Mouse (Mus musculus): ENCODE measurements around the gene Cpt1a. TPM values are rescaled to one million over a fixed set of nuclear protein-coding genes. Genes with fewer than 3 reads are reported as not detected.

The Cpt1a gene
- total RNA-seq, 2 experiments from 2014 or later = 80.3 to 87.5 TPM

DNA sequence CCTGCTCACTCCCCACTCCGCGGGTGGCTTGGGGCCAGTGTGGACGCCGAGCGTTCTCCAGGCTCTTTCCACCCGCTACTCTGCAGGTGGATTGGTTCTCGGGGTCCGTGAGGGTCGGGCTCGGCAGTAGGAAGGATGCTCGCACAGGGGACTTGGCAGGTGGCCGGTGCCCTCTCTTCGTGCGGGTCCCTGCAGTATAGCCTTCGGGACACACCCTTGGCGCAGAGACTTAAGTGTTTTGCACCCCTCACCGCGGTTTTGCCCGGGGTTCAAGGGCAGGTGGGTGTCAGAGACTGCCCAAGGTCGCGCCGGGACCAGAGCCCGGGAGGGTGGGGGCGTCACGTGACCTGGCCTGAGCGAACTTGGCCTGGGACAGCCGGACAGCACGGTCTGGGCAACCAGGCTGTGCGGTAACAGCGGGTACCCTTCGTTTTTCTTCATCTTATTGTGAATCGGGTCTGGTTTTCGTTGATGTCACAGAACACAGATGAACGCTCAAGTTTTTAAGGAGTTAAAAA lies 1.7 kb downstream of the Cpt1a start:
- intact Hi-C loops (cut with DNase I) = loop anchor here (5.0 to 10.0 kb wide), 3 partner anchors 42 to 361 kb away; partner anchors contain the start of genes Ighmbp2, Lrp5, Mrpl21 and Ppp6r3
- peak; percentile 81 to 84 for DNase-seq

DNA sequence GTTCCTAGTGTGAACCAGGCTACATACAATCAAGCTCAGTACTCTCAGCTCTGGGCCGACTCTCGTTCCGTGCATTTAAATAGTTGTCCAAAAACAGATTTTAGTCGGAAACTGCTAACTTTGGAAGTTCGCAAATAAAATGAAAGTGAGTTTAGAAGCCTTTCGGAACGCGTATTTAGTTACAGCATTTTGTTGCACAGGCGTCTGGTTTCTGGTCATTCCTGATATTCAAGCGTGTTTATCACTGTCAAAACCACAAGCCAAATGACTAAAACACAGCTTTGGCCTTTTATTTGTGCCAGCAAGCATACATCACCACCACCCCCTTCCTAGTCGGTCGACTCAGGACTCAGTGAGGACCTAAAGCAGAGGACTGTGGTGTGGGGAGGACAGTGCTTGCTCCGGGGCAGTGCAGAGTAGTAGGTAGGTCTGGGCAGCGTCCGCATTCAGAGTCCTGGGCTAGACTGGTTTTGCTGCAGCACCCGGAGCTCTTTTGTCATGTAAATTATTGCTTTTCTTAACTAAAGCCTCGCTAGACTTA lies 2.2 kb downstream of the Cpt1a start:
- peak in 1 of 2 experiments; percentile 40 for DNase-seq
- intact Hi-C loops (cut with DNase I) = loop anchor here (5.0 to 10.0 kb wide), 3 partner anchors 42 to 360 kb away; partner anchors contain the start of genes Ighmbp2, Lrp5, Mrpl21 and Ppp6r3

DNA sequence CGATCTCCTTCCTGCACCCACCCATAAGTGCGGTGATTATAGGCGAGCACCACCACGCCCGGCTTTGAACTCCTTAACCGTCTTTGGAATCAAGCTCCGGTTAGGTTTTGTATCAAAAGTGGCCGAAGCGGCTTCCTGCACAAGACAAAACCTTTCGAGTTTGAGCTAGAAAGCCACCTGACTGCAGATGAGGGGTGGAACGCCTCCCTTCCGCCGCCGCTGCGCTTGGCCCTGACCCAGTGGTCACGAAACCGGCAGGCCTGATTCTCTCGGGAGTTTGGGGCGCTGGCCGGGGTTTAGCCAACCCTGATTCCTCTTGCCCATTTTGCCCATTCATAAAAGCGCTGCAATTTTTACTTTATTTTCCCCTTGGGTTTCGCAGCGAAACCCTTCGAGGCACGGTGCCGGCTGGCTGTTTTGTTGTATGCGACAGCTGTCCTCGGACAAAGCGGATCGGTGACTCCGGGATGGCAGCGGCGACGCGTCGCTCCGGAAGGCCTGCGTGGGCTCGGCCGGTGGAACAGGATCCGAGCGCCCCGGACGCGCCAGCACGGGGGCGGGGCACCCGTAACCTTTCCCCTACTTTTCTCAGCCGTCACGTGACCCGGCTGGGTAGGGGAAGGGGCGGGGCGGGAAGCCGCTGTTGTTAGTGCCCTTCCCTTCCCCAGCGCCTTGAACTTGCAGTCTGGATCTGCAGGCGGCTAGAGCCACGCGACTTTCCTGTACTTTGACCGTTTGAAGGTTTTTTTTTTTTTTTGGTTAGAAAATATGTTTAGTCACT lies 3.0 kb downstream of the Cpt1a start:
- DNase-seq = peak; percentile 94 to 97
- intact Hi-C loops (cut with DNase I) = loop anchor here (5.0 to 10.0 kb wide), 3 partner anchors 43 to 360 kb away; partner anchors contain the start of genes Ighmbp2, Lrp5, Mrpl21 and Ppp6r3

DNA sequence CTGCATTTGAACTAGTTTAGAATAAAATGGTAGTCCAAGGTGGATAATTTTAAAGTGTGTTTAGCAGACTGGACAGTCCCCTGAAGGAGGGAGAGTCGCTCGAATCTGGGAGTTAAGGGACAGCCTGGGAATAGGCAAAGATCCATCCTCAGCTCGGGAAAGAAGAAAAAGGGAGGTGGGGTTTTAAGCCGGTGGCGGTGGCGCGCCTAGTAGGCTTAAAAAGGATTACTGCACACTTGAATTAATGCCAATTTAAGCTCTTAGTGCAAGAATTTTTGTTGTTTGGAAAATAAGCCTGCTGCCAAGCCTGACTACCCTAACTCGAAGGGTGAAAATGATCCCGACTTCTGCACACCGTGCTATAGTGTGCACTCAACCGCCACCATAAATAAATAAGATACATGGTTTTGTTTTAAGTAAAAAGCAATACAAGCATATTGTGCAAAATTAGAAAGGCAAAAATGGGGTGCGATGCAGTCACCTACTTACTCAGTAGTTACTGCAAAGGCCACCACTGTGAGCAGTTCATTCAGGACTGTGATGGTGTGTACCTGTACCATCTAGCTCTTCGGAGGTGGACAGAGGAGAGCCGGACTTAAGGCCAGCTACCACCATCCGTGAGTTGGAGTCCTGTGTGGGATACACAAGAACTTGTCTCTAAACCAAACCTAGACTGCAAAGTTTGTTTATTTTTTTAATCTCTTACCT lies 3.8 kb downstream of the Cpt1a start:
- peak in 1 of 2 experiments; percentile 40 for DNase-seq
- intact Hi-C loops (cut with DNase I) = loop anchor here (10.0 kb wide), 2 partner anchors 249 to 359 kb away; partner anchors contain the start of genes Lrp5 and Ppp6r3

DNA sequence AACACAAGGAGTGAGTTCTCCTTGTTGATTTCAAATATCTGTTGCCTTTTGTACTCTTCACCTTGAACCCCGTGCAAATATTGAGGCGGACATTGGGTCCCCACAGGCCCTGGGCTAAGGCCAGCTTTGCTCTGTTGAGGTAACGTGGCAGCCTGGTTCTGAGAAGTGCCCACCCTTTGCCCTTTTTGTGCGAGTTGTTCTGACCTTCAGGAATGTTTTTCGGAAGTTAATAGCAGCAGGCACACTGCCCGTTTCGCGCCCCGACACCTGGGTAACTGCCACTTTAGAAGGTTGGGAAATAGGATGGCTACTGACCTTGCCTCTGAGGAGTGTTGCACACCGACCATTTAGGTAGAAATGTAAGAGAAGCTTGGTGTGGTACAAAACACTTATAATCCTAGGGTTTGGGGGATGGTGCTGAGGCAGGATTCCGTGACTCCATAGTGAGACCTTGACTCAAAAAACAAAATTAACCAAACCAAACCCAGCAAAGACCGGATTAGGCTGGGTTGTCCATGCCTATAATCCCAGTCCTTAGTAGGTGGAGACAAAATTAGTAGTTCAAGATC lies 4.4 kb downstream of the Cpt1a start:
- intact Hi-C loops (cut with DNase I) = loop anchor here (10.0 kb wide), 2 partner anchors 248 to 358 kb away; partner anchors contain the start of genes Lrp5 and Ppp6r3
- peak in 1 of 2 experiments; percentile 53 for DNase-seq

DNA sequence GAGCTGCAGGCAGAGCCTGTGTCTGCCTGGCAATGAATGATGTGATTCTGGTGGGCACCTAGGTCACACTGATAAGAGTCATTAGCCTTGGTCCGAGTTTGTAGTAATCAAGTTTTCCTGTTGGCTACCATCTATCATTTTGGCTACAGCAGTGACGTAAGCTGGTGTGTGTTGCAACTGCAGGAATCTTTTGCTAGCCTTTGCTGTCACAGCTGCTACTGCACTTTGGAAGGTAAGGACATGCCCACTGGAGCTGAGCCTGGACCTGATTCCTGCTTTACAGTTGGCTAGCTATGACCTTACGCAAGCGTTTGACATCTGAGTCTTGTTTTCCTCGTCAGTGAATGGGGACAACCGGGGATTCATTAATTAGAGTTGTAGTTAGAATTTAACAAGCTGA lies 11.1 kb downstream of the Cpt1a start:
- no peak for DNase-seq
- intact Hi-C loops (cut with DNase I) = no loop called here

DNA sequence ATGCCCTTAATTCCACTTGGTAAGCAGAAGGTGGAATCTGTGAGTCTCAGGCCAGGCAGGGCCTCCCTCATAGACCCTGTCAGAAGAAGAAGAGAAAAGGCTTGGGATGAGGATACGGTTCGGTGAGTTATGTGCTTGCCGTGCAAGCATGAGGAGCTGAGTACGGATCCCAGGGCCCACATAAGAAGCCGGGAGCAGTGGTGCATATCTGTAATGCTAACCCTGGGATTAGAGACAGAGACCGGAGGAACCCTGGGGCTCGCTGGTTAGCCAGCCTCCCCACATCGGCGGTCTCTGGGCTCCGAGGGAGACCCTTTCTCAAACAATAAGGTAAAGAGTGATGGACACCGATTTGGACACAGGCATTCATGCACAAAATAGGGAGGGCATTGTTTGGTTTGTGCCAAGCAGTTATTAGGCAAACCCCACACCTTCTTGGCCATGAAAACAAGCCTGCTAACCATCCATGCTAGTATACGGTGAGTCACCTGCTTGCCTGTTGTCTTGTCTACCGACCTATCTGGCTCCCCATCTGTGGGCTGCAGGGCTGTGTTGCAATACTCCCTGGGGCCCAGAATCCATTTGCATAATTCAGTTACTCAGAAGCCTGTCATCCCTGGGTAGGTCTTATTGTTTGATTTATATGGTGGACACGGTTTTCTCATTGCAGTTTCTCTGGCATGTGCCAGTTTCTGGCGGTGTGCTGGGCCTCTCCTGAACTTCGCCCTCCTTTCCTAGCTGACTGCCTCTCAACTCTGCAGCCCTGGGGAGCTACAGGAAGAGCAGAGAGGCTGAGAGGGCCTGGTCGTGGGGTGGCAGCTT lies 11.8 kb downstream of the Cpt1a start:
- DNase-seq = no peak
- intact Hi-C loops (cut with DNase I) = no loop called here

DNA sequence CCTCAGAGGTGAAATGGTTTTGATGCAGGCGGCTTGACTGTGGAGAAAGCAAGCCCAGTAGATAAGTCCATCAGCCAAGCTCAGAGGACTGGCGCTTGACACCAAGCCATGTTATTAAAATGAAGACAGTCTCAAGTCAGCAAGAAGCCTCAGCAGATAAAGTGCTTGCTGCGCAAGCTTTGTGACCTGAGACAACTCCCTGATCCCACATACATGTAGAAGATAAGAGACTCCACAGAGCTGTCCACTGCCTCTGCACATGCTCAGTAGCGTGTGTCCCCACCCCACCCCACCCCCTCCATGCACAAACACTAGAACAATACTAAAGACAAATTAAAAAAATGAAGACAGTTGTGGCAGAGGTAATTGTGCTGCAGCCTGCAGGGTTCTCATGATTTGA lies 12.4 kb downstream of the Cpt1a start:
- intact Hi-C loops (cut with DNase I) = no loop called here
- no peak for DNase-seq

DNA sequence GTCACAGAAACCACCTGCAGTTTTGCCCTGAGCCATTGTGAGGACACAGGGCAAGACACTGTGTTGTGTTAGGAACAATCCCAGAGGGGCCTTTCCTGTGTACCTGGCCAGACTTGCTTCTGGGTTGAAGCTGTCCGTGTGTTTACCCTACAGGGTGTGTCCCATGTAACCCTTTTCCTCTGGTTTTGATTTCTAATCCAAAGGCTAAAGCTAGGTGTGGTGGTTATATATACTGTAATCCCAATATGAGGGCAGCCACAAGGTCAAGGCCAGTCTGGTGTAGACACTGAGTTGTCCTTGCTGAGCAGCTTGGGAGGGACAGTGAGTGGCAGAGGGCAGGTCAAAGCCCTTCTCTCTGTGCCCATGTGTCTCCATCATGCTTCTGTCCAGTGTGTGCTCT lies 13.8 kb downstream of the Cpt1a start:
- no peak for DNase-seq
- intact Hi-C loops (cut with DNase I) = no loop called here

DNA sequence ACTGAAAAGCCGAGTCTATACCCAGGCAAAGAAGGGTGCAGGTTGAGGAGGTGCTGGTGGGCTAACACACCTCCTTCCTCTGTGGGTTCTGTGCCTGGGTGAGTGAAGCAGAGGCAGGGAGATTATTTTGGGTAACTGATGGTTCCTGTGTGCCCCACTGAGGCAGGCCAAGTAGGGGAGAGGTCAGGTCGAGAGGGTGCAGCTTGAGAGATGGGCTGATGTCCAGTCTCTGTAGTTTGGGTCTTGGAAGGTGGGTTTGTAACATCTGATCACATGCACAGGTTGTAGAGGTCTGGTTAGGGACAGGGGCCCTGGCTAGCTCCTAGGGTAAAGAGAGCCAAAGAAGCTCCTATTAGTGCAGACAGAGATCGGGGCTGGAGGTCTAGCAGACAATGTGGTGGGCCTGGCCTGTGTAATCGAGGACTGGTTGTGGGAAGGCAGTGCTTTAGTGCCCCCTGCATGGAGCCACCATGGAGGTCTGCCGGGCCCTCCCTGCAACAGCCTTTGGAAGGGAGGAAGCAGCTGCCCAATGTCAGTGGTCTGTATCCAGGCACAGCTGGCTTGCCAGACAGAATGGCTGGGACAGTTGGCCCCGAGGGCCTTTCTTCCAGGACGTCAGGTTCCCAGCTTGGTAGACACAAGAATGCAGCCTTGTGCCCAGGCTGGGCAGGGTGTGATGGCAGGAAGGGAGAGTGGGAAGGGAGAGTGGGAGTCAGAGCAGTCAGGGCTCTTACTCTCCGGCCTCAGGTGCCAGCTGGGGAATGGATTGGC lies 14.5 kb downstream of the Cpt1a start:
- DNase-seq = peak; percentile 37 to 56
- intact Hi-C loops (cut with DNase I) = no loop called here

DNA sequence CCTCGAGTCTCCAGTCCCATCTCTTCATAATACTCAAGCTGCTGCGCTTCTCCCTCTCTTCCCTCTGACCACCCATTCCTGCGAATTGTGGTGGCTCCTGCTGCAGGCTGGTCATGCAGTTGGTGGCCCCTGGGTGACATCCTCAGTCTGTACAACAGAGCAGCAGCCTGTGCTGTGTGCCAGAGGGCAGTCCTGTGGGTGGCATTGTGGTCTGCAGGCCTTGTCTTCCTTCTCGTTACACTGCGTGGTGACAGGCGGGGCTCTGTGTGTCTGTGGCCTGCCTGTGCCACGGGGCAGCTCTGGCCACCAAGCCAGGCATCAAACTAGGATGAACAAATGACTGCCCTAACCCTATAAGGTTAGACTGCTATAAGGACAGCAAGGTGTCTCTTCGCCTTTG lies 17.1 kb downstream of the Cpt1a start:
- no peak for DNase-seq
- intact Hi-C loops (cut with DNase I) = no loop called here

DNA sequence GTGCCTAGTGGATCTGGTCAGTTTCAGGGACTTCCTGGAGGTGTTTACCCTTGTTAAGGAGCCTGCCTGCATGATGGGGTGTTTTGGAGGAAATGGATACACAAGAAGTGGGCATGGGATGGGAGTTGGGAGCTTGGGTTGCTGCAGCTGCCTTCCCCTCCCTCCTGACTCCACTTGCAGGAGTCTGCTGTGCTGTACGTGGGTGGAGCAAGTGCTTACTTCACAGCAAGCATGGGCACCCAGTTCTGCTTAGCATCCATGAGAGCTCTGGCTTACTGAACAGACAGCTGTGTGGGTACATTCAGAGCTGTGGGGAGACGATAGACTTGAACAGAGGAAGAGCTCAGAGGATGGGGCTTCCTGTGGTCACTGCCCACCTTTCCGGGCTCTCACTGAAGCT lies 18.9 kb downstream of the Cpt1a start:
- intact Hi-C loops (cut with DNase I) = no loop called here
- DNase-seq = no peak

DNA sequence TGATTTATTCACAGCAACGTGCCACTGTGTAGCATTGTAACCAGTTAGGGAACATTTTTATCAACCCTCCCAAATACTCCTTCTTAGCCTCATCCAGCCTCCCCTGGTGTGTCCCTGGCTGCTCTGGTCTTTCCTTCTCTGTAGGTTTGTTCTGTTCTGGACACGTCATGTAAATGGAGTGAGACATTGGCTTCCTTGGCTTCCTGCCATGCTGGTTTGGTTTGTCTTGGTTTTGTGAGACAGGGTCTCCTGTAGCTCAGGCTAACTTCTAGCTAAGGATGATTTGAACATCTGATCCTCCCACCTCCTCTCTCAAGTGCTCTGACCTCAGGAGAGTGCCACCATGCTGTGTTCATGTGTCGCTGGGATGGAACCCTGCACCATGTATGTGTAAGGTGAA lies 21.8 kb downstream of the Cpt1a start:
- DNase-seq = no peak
- intact Hi-C loops (cut with DNase I) = no loop called here

DNA sequence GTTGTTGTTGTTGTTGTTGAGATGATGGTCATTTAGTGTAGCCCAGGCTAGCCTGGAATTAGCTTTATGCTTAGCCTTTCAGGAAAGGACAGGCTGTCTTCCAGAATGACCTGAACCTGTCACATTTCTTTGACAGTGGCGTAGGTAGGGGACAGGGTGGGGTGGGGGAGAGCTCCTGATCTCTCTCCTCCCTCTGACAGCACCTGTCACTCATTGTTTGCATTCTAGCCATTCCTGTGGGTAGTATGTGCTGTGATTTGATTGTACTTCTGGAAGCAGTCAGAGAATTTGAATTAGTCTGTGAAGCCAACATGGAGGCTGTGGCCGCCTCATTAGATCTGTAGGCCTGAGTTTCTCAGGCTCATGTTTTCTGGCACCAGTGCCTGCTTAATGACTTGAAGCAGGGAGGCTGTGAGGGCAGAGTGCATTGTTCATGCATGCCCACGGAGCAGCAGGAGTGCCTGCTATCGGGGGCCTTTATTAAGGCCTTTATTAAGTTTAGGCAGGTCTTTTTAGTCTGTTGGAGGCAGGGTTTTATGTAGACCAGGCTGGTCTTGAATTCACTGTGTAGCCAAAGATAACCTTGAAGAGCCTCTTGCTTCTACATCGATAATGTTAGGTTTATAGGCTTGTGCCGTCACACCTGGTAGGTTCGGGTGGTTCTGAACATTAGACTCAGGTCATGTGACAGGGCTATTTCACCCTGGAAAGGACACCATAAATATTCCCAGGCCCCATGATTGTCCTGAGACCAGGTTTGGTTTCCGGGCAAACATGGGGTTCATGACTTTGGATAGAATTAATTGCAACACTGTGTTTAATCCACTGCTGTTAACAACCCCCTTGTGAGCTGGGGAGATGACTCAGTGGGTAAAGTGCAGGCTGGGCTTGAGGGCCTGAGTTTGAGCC lies 22.8 kb downstream of the Cpt1a start:
- DNase-seq = no peak
- intact Hi-C loops (cut with DNase I) = no loop called here

DNA sequence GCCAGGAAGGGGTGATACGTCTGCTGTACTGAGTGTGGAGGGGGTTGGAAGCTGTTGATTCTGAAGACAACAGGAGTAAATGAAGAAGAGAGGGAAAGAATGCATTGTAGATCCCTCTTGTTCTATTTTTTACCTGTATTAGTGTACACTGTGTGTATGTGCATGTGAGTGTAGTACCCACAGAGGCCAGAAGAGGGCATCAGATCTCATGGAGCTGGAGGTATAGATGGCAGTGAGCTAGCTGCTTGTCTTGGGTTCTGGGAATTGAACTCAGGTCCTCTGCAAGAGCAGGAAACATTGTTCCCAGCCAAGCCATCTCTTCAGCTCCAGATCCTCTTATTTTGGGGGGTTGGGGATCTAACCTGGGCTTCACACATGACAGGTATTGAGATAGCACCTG lies 25.6 kb downstream of the Cpt1a start:
- DNase-seq = no peak
- intact Hi-C loops (cut with DNase I) = no loop called here

DNA sequence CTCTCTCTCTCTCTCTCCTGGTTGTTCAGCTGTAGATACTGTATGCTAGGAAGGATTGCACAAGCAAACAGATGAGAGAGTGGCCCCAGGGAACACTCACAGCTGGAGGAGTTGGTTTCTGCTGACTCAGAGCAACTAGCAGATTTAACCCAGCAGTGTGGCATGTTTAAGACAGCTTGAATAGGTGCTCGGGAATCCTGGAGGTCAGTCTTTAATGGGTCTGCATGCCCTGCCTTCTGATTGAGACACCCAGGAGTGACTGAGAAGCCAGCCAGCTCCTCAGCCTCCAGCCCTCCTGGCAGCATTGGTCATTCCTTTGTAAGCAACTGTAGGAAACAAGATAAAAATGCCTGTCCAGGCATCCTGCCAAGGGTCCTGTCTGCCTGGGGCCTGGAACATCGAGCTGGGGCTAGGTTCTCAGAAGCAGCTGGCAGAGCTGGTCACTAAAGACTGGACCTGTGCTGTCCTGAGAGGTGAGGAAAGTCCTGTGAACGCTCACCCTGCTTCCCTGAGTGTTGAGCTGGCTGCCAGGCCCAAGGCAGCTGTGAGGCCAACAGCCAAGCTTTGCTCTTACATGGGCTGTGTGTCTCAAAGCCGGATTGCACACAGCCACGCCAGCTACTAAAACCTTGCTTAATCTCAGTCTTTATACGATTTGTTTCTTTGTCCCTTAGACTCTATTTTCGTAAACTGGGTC lies 31.4 kb downstream of the Cpt1a start:
- intact Hi-C loops (cut with DNase I) = loop anchor here (1.0 to 2.0 kb wide), 2 partner anchors 25 to 59 kb away; no protein-coding TSS in a partner anchor
- peak; percentile 83 to 88 for DNase-seq

DNA sequence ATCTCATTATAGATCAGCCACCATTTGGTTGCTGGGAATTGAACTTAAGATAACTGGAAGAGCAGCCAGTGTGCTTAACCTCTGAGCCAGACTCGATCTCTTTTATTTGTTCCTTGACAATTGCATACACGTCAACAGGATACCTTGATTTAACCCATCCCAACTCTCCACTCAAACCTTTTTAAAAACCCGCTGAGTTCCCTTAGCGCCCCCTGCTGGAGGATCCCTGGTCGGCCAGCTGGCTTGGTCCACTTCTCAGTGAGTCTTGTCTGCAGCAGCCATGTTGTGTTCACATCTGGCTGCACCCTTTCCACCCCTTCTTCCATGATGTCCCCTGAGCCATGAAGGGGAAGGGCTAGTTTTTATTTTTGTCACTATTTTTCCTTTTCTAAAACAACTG lies 33.0 kb downstream of the Cpt1a start:
- DNase-seq = peak in 1 of 2 experiments; percentile 60
- intact Hi-C loops (cut with DNase I) = no loop called here

All from heart, postnatal 14 days (tissue).